Mouse (Mus musculus): ENCODE data around the gene Asphd2.

GRCm38 (mm10) chr5:112432033-112432432 lies 37.4 kb upstream of the Asphd2 start:
- TF ChIP-seq POLR2A (IDR thresholded peaks at IDR 0.05; ENCODE audit: extremely low read depth, insufficient read depth, low read length) (no peak), CTCF (IDR thresholded peaks at IDR 0.05; ENCODE audit: low read depth, low read length) (no peak)
